Mouse (Mus musculus) midbrain, embryonic 14.5 days (tissue): ENCODE data around the gene Tcerg1l. TPM values are rescaled to one million over a fixed set of nuclear protein-coding genes. Genes with fewer than 3 reads are reported as not detected.

Source experiments
- ATAC-seq: fragments of 200-750 bp; cut with Nextera tagmentation; 2 replicates; pipeline ENCODE4 v1.8.0; 2017; ENCODE audit warnings: moderate number of reproducible peaks, moderate library complexity; ENCODE audit not compliant: low FRiP score, low TSS enrichment
- DNase-seq: peaks from one replicate; pipeline ENCODE4 v3.0.0-alpha.2; 2015
- H3K27ac ChIP-seq: fragments of 300-500 bp; sonication (generic); replicated peaks from 2 replicates; pipeline ENCODE4 v1.5.1; 2014; ENCODE audit warnings: mild to moderate bottlenecking, low read depth, low read length, moderate library complexity
- H3K27me3 ChIP-seq: fragments of 300-500 bp; sonication (generic); 2 replicates; pipeline ENCODE4 v1.6.1; 2014; ENCODE audit warnings: low read length, control low read depth, mixed read lengths; ENCODE audit not compliant: control insufficient read depth, insufficient read depth
- H3K36me3 ChIP-seq: fragments of 300-500 bp; sonication (generic); 2 replicates; pipeline ENCODE4 v1.6.1; 2014; ENCODE audit warnings: low read length, control low read depth; ENCODE audit not compliant: control insufficient read depth, insufficient read depth
- H3K4me1 ChIP-seq: fragments of 300-500 bp; sonication (generic); 2 replicates; pipeline ENCODE4 v1.6.1; 2014; ENCODE audit warnings: mild to moderate bottlenecking, antibody characterized with exemption, low read length, control low read depth; ENCODE audit not compliant: control insufficient read depth, insufficient read depth
- H3K4me2 ChIP-seq: fragments of 300-500 bp; sonication (generic); 2 replicates; pipeline ENCODE4 v1.6.1; 2014; ENCODE audit warnings: mild to moderate bottlenecking, low read length, moderate library complexity
- H3K4me3 ChIP-seq: fragments of 300-500 bp; sonication (generic); replicated peaks from 2 replicates; pipeline ENCODE4 v1.5.1; 2014; ENCODE audit warnings: low read depth, low read length
- H3K9ac ChIP-seq: fragments of 300-500 bp; sonication (generic); replicated peaks from 2 replicates; pipeline ENCODE4 v1.6.1; 2014; ENCODE audit warnings: mild to moderate bottlenecking, low read length, moderate library complexity
- H3K9me3 ChIP-seq: fragments of 300-500 bp; sonication (generic); 2 replicates; pipeline ENCODE4 v1.6.1; 2016; ENCODE audit warnings: low read length, control low read depth, mixed read lengths; ENCODE audit not compliant: control insufficient read depth
- WGBS: fragments of 180-500 bp; shearing (Covaris S2); extraction: QIAGEN DNeasy Blood & Tissue Kit; methylation state at CpG from one replicate; pipeline ENCODE4 v1.1.7; 2014; 5-methylcytosine and 5-hydroxymethylcytosine counted together
- polyA plus RNA-seq: library from polyadenylated mRNA; unstranded; fragments of >200 nt; fragmentation: Nextera tagmentation; extraction: Ambion mirVana; gene quantifications from 2 replicates; pipeline ENCODE4 v1.2.1, GENCODE M21; 2014

Tcerg1l gene
- polyA plus RNA-seq, 1 experiment from 2014 or later = 18.7 TPM

DNA sequence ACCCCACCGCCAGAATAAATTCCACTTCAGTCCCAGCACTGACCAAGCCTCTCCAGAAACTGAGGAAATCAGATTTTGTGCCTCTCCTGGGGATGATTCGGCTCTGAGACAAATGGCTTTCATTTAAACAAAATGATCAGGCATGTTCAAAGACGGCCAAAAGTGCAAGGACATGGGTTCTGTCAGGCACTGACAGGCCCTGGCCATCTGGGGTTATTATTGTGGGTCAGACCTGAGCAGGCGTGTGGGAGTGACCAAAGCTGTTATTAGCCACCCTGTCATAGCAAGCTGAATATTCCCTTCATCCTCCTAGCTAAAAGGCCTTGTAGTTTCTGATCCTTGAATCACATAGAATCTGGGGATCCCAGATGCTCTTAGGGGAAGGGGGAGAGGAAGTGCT, 174.6 kb downstream of the Tcerg1l start:
- H3K4me1 ChIP-seq = no peaks in the 10 kb centered on the region
- 82% methylated on average over 4 of the region's 4 CpGs for WGBS
- DNase-seq = no peak
- H3K27me3 ChIP-seq = no peaks in the 10 kb centered on the region
- no peak for ATAC-seq
- H3K9me3 ChIP-seq = no peaks in the 10 kb centered on the region
- no peak overlapping the region for H3K9ac ChIP-seq
- H3K4me3 ChIP-seq = no peak overlapping the region
- no peaks in the 10 kb centered on the region for H3K36me3 ChIP-seq
- H3K27ac ChIP-seq = no peak overlapping the region
- no peak overlapping the region for H3K4me2 ChIP-seq

- Histone ChIP-seq H3K27ac (no peak overlapping the region), H3K27me3 (no peaks in the 10 kb centered on the region), H3K4me2 (no peak overlapping the region), H3K9me3 (no peaks in the 10 kb centered on the region), H3K4me1 (peaks cover 7% of the 10 kb centered on the region; the same call in 1 of the 2 replicates), H3K4me3 (no peak overlapping the region), H3K9ac (no peak overlapping the region), H3K36me3 (no peaks in the 10 kb centered on the region)
- no peak for ATAC-seq
- 82% methylated on average over 6 of the region's 6 CpGs for WGBS
- DNase-seq = no peak
Measured at GRCm38 (mm10) chr7:138217556-138218098, 179.9 kb downstream of the Tcerg1l start.

- Histone ChIP-seq H3K4me1 (peaks cover 7% of the 10 kb centered on the region; the same call in 1 of the 2 replicates), H3K36me3 (no peaks in the 10 kb centered on the region), H3K4me2 (no peak overlapping the region), H3K27ac (peak overlapping the region; percentile 32; the same call in 1 of the 2 replicates), H3K9me3 (no peaks in the 10 kb centered on the region), H3K9ac (no peak overlapping the region), H3K4me3 (no peak overlapping the region), H3K27me3 (no peaks in the 10 kb centered on the region)
- DNase-seq (peak; percentile 64), ATAC-seq (no peak)
- 49% methylated on average over 15 of the region's 15 CpGs for WGBS
Measured at GRCm38 (mm10) chr7:138215177-138215830, 182.2 kb downstream of the Tcerg1l start.

DNA sequence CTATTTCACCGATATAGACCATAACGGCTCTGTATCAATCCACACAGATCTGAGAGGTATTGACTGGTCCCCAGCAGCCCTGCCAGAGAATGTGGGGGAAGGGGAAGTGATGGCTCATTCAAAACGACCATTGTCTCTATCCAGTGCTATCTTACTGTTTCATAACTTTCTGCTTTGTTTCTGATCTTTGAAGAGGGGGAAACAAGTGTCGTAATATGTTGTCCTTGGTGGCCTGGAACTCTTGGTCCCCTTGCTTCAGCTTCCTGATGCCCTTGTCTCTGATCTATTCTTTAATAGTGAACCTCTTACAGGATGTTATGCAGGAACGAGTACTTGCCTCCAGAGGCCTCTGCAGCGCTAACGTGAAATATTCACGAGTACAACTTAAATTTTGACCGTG, 182.8 kb downstream of the Tcerg1l start:
- Histone ChIP-seq H3K27me3 (no peaks in the 10 kb centered on the region), H3K27ac (no peak overlapping the region), H3K4me2 (no peak overlapping the region), H3K4me3 (no peak overlapping the region), H3K36me3 (no peaks in the 10 kb centered on the region), H3K4me1 (peaks cover 7% of the 10 kb centered on the region; the same call in 1 of the 2 replicates), H3K9ac (no peak overlapping the region), H3K9me3 (no peaks in the 10 kb centered on the region)
- whole genome bisulfite sequencing = 72% methylated on average over 9 of the region's 9 CpGs
- ATAC-seq (no peak), DNase-seq (peak; percentile 33)

DNA sequence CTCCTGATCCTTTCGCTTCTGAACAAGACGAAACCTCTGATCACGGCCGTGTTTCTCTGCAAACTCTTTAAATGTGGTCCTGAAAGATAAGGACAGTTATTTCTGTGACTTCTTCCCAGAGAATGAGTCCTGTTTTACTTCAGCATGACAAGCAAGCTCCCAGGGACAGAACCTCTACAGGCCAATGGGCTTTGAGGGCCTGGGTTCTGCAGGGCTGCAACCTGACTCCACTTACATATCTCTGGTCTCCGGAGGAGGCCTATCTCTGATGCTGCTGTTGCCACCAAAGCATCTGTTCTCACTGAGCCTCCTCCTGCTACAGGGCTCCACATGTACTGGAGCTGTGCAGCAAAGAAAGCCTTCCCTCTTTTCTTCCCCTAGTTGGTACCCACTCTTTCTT, 187.8 kb downstream of the Tcerg1l start:
- Histone ChIP-seq H3K4me1 (no peaks in the 10 kb centered on the region), H3K9me3 (no peaks in the 10 kb centered on the region), H3K9ac (no peak overlapping the region), H3K27me3 (no peaks in the 10 kb centered on the region), H3K36me3 (no peaks in the 10 kb centered on the region), H3K4me2 (no peak overlapping the region), H3K27ac (no peak overlapping the region), H3K4me3 (no peak overlapping the region)
- WGBS = 85% methylated on average over 5 of the region's 5 CpGs
- DNase-seq = no peak
- no peak for ATAC-seq

GRCm38 (mm10) chr7:138205124-138205523, 192.4 kb downstream of the Tcerg1l start:
- DNase-seq = no peak
- no peak overlapping the region for H3K9ac ChIP-seq
- H3K9me3 ChIP-seq = no peaks in the 10 kb centered on the region
- no peak overlapping the region for H3K27ac ChIP-seq
- 88% methylated on average over 2 of the region's 2 CpGs for WGBS
- no peaks in the 10 kb centered on the region for H3K4me1 ChIP-seq
- no peak overlapping the region for H3K4me2 ChIP-seq
- no peak overlapping the region for H3K4me3 ChIP-seq
- no peaks in the 10 kb centered on the region for H3K27me3 ChIP-seq
- H3K36me3 ChIP-seq = no peaks in the 10 kb centered on the region
- ATAC-seq = no peak

DNA sequence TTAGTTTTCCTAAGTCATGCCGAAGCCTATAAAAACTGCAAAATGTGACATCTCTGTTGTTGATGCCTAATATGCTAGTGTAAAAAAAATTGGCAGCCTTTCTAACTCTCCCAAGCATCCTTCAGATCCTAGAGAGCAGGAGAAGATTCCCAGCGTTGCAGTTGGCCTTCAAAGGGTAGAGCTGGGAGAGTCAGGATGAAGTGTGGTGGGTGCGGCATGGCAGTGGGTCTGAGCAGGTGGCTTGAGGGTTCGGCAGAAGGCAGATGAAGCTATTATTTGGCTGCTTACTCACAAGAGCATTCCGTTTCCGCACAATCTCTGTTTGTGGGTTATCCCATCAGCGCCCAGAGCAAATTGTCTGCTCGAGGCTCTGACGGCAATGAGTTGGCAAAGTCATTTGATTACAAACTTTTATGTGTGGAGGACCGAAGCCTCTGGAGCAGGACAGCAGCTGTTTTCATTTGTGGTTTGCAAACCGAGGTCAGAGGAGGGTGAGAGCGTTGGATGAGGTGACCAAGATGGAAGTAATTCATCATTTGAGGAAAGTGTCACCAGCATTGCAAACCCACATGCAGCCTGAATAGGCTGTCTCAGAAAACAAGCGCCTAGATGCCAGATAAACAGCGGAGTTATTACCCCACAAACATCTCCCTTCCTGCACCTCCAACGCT, 195.2 kb downstream of the Tcerg1l start:
- ATAC-seq (no peak), DNase-seq (no peak)
- no peak overlapping the region for H3K27ac ChIP-seq
- WGBS = 89% methylated on average over 15 of the region's 15 CpGs
- H3K36me3 ChIP-seq = no peaks in the 10 kb centered on the region
- no peak overlapping the region for H3K9ac ChIP-seq
- H3K4me3 ChIP-seq = no peak overlapping the region
- H3K4me2 ChIP-seq = no peak overlapping the region
- H3K27me3 ChIP-seq = no peaks in the 10 kb centered on the region
- no peaks in the 10 kb centered on the region for H3K9me3 ChIP-seq
- no peaks in the 10 kb centered on the region for H3K4me1 ChIP-seq

DNA sequence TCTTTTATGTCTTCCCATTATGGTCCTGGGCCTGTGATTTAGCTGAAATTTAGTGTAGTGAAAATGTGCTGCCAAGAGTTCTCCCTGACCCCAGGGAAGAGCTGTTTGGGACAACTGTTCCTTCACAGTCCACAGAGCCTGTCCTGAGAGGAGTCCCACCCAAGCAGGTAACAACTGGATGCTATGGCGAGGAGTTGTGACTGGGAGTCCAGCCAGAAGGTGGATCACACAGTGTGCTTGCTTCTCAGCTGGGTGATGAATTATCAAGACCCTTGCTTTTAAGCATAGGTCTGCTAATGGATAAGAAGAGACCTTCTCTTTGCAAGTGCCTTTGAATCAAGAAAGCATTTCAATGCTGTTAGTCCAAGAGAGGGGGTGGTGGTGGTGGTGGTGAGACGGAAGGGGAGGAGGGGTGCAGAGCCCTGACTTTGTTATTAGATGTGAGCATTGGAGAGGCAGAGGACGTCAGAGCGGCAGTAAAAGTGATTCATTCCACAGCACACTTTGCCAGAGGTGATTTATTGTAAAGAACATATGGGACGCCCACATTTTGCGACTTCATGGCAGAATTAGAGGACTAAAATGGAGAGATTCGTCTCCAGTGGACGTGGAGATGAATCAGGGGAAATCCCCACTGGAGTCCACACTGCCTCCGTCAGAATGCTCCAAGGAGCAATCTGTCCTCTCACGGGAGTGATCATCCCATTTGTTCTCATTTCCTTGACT, 198.0 kb downstream of the Tcerg1l start:
- H3K36me3 ChIP-seq = no peaks in the 10 kb centered on the region
- H3K27ac ChIP-seq = no peak overlapping the region
- H3K9me3 ChIP-seq = no peaks in the 10 kb centered on the region
- H3K27me3 ChIP-seq = no peaks in the 10 kb centered on the region
- H3K4me2 ChIP-seq = no peak overlapping the region
- H3K4me3 ChIP-seq = no peak overlapping the region
- 78% methylated on average over 10 of the region's 10 CpGs for WGBS
- H3K4me1 ChIP-seq = no peaks in the 10 kb centered on the region
- DNase-seq (no peak), ATAC-seq (no peak)
- no peak overlapping the region for H3K9ac ChIP-seq
